Mouse (Mus musculus) thymus, postnatal 4 days (tissue): ENCODE results near the gene Hyou1.
"Not testable (repeated sequence)": the region's sequence is repeated elsewhere in the genome, so short reads cannot be mapped to it uniquely, and the experiment has no call there.

Experiments
- DNase-seq: peaks from one replicate; pipeline ENCODE4 v3.0.0; 2021

Gene Hyou1

DNA sequence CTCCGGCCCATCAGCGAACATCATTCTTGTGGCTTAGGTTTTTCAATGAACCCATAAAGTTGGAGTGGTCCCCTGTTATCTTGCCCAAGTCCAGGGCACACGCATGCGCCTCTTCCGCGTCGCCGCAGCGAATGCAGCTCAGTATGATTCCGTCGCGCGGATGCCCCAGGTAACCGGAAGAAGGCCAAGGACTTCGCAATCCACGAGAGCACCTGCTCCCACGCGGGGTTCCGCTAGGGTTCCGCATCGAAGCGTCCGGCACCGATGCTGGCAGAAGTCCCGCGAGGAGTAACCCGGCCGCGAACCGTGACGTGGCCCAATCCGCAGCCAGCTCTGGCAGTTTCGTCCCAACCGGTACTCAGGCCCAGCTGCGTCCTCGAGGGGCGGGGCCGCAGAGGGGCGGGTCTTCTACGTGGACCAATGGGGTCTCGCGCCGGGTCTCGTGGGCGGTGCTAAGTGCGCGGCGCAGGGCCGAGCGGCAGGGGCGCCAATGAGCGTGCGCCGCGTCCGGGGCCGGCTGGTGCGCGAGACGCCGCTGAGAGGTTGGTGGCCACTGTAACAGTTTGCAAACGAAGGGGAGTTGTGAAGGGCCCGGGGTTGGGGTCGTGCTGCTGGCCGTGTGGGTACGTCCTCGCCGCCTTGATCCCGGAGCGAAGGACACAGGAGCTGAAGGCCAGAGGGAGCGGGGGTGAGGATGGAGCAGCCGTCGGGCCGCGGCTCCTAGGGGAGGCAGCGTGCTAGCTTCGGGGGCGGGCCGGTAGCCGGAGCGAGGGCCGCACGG, at the start of gene Hyou1:
Hyou1 (plus strand) TSS at position 437 of the 781 bp plus-strand sequence.
- DNase-seq: peak; percentile 99

DNA sequence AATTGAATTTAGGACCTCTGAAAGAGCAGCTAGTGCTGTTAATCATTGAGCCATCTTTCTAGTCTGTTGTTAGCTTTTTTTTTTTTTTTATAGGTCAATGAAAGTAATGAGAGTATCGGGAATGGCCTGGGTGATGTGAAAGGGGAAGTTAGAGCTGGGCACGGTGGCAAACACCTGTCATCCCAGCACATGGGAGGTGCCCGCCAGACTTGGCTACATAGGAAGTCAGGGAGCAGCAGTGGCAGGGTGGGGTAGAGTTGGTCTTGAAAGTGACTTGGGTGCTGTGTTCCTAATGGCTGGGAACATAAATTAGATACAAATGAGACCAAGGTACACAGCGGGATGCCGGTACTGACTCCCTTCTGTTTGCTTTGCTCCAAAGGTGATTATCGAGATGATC, 48.6 kb upstream of the Hyou1 start:
- no peak for DNase-seq

DNA sequence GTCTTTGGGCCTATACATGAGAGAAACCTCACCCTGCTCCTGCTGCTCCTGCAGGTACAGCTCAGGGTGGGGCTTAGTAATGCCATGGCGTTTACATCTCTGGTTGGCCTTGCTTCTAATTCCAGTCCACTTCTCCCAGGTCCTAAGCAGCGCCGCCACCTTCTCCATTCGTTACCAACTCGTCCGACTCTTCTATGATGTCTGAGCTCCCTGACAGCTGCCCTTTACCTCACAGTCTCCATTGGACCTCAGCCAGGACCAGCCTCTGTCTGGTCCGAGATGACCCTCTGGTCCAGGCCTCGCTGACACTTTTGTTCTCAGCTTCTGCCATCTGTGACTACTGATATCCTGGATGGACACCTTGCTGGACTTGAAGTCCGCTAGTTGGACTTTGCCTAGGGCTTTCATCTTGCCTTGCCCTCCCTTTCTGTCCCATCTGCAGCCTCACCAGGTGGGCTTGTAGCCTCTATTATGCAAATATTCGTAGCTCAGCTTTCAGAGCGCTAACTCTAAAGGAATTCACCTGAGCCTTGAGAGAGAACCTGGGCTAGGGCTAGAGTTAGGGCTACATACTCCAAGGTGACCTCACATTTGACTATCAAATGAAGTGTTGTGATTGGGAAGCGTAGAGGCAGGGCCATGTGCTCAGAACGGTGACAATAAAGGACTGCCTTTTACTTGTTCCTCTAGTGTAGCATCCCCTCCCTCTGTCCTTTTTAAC, 46.2 kb upstream of the Hyou1 start:
- DNase-seq: no peak

DNA sequence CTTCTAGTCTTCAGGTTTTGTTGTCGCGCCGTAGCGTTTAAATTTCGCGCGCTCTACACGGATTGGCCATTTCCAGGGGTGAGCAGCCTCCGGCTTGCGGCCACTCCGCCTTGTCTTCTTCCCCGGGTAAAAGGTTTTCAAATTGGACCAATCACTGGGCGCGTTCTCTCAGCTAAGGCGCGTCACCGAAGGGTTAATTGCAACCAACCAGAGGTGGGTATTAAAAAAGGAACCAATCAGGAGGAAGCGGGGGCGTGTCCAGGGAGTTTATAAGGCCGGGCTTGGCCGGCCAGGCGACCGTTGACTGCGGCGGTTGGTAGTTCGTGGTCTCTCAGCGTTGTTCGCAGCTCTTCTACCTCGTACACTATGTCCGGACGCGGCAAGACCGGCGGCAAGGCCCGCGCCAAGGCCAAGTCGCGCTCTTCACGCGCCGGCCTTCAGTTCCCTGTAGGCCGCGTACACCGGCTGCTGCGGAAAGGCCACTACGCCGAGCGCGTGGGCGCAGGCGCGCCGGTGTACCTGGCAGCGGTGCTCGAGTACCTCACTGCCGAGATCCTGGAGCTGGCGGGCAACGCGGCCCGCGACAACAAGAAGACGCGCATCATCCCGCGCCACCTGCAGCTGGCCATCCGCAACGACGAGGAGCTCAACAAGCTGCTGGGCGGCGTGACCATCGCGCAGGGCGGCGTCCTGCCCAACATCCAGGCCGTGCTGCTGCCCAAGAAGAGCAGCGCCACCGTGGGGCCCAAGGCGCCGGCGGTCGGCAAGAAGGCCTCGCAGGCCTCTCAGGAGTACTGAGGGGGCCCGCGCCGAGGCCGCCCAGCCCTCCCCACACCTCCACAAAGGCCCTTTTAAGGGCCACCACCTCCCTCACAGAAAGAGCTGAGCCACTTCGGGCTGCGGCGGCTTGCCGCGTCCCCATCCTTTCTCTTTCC, 44.6 kb upstream of the Hyou1 start, which contains the start of gene H2afx:
H2afx (plus strand) TSS at position 299 of the 935 bp plus-strand sequence.
- DNase-seq: peak; percentile 97

DNA sequence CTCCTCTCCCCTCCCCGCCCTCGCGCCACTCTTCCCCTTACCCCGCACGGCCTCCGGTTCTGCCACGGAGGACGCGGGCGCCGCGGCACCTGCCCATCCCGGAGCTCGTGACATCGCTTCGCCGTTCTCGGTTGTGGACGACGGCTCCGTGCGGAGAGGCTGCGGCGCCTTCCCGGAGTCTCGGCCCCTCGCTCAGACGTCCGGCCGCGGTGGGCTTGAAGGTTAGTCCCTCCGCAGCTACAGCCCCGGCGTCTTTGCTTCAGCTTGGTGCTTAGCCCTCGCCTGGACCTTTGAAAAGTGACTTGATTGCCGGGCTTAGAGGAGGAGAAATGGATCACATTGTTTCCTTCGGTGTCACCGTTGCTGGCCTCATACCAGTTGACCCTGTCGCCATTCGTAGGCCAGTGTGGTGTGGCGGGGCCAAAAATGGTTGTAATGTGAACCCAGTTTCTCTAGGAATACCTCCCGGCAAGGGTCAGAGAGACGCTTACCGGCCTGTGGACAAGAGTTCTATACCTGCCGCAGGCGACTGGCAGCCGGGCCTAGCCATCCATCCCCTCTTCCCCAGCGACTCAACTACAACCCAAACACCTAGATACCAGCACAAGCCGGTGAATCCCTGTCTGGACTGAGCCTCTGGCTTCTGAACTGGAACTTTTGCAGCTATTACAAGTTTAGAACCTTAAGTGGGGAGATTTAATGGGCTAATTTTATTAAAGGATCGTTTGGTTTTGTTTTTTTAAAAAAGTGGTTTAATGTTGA, 43.8 kb upstream of the Hyou1 start:
- DNase-seq: peak; percentile 49

DNA sequence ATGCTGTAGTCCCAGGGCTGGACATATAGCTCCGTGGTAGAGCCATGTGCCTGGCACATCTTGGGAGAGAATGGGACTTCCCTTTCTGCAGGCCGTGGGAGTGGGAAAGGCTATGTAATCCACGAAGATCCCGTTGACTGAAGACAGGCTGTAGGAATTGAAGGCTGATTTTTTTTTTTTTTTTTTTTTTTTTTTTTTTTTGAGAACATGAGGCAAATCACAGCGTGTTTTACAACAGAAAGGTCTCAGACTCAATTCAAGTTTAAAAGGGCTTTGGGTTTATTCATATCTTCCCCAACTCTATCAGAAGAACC, 43.2 kb upstream of the Hyou1 start:
- no peak for DNase-seq

DNA sequence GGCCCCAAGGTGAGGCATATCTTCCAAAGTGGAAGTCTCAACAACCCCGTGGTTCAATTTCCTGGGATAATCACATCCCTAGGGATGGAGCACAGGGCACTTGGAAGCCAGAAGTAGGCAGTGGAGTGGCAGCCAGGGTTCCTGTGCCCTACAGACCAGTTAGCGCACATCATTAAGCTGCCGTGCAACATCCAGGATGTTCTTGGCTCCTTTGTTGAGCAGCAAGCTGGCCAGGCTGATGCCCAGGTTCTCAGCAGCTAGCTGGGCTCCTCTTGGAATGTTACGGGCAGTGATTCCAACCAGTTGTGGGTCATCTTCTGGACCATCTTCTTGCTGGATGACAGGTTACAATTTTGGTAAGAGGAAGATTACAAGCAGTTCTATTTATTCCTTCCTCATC, 42.8 kb upstream of the Hyou1 start:
- not testable (repeated sequence) for DNase-seq

DNA sequence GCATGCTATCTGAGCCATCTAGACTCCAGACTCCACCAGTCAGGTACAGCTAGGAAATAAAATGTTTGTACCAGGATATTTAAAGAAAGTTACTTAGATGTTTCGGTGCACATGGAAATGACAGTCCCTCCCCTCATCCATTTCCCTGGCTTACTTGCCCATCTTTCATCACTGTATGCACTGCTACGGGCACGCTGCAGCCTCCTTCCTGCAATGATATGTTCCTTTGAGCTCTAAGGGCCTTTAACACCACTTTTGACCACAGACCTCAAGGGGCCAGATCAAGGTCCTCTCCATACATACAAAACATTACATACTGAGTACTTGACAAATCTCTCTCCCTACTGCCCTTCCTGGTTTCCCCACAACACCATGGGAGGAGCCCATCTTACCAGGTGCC, 42.3 kb upstream of the Hyou1 start:
- no peak for DNase-seq

DNA sequence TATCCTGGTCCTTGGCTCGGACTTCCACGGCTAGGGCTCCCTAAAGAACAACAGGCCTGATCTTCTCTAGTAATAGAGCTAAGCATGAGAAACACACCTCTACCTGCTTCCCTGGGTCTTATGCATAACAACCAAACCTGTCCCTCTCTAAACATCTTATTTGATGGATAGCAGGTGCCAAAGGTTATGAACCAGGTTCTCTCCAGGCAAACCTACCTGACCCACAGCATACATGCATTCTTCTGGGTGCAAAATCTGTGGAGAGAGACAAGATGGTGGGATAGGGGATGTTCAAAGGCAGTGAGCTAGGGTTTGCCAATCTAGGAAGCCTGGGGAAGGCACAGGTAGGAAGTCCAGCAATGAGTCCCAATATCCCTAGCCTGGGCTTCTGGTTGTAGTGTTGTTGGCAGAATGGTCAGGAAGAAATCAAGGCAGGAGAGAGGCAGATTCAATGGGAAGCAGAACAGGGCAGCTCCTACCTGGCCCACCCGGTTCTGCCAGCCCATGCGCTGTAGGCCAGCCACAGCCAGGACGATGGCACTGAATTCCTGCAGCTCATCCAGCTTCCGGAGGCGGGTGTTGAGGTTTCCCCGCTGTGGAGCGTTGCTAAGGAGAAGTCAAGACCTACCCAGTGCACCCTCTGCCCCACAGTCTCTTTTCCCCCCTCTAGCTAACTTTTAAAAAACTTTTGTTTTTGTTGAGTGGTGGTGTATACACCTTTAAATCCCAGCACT, 41.7 kb upstream of the Hyou1 start:
- no peak for DNase-seq

DNA sequence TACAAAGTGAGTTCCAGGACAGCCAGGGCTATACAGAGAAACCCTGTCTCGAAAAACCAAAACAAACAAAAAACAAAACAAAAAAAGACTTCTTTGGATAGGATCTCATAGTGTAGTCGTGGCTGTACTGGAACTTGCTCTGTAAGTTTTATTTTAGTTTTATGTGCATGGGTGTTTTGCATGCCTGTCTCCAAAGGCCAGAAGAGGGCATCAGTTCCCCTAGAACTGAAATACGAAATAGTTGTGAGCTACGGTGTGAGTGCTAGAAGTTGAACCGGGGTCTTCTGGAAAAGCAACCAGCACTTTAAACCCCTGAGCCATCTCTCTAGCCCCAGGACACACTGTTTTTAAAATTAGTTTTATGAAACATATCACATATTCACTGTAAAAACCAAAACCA, 40.7 kb upstream of the Hyou1 start:
- DNase-seq: no peak

DNA sequence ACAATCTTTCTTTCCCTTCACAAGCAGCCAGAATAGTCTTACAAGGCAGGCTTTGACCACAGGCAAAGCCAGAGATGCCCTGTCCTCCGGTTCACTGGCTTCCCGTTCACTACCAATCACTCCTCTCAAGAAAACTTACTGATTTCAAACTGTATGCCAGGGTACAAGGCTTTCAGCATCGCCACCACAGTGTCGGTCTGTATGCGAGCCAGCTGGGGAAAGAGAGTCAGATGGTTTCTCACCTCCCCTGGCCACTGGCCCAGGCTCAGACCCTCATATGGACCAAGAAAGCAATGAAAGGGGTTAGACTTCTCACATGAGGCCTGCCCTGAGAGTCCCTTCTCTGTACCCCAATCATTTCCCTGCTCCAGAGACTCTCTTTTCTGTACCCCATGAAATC, 37.8 kb upstream of the Hyou1 start:
- no peak for DNase-seq

DNA sequence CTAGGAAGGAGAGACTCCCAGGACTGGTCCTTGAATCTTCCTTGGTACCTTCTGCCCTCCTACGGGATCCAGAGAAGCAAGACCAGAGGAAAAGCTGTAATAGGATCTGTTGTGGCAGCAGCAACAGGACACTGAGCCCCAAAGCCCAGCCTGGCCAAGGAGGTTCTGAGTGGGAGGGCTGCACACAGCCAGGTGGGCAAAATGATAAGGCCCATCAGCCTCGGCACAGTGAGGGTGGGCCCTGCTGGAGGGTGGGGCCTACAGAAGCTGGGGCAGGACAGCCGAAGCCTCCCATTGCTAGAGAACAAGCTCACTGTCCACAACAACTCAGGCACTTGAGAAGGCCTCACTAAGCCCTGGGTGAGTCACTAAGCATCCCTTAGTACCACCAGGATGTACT, 37.1 kb upstream of the Hyou1 start:
- DNase-seq: no peak

DNA sequence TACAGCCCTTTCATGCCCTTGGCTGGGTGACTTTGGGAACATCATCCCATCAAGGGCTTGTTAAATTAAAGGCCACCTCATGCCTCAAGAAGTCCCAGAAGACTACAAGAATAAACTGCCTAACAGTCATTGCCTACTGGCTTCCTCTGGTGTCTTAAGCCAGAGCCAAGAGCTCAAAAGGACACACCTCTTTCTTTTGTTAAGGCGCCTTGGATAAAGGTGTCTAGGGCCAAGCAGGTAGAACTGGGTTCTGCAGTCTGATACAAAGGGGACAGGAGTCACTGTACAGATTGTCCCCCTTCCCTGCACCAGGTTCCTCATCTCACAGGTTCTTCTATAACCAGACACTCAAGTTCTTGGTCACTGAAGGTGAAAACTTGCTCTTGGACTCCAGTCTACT, 36.7 kb upstream of the Hyou1 start:
- no peak for DNase-seq

DNA sequence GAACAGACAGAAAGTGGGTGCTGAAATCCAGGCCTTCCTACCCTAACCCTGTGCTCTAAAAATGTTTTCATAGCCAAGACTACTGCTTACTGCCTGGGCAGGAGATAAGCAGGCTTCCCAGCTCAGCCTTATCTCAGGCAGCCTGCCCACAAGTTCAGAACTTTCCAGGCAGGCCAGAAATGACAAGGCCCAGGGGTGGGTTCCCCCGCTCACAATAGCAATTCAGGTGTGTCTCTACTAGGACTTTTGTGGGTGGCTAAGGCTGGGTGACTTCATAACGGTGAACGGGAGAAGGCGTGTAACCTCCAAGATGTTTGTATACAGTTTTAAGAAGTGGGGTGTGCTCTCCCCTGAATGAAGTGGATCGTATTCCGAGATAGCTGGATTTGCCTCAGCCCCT, 36.0 kb upstream of the Hyou1 start:
- no peak for DNase-seq

DNA sequence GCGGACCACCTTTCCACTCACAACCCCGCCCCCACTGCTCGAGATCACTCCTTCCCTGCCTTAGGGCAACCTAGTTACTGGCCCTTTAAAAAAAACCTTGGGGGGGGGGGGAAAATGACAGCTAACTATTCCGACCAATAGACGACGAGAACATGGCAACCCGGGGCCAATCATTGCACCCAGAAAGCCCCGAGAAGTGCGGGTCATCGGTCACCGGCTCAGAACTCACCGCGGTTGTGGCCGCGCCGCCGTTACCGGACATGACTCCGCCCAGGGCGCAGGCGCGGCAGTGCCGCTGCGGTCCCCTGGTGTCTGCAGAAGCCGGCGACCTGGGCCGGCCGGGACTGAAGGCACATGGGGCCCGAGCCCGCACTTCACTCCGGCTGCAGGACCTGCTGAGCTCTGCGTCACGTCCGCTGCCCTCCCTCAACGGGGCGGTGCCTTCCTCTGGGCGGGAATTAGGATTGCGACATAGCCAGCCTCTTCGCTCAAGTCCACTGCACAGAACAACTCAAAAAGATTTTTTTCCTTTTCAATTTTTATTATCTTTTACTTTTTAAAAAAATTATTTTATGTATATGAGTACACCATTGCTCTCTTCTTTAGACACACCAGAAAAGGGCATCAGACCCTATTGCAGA, 35.4 kb upstream of the Hyou1 start, which contains the start of gene Hmbs:
Hmbs (minus strand) TSS at position 448 of the 641 bp plus-strand sequence.
- DNase-seq: peak; percentile 89

DNA sequence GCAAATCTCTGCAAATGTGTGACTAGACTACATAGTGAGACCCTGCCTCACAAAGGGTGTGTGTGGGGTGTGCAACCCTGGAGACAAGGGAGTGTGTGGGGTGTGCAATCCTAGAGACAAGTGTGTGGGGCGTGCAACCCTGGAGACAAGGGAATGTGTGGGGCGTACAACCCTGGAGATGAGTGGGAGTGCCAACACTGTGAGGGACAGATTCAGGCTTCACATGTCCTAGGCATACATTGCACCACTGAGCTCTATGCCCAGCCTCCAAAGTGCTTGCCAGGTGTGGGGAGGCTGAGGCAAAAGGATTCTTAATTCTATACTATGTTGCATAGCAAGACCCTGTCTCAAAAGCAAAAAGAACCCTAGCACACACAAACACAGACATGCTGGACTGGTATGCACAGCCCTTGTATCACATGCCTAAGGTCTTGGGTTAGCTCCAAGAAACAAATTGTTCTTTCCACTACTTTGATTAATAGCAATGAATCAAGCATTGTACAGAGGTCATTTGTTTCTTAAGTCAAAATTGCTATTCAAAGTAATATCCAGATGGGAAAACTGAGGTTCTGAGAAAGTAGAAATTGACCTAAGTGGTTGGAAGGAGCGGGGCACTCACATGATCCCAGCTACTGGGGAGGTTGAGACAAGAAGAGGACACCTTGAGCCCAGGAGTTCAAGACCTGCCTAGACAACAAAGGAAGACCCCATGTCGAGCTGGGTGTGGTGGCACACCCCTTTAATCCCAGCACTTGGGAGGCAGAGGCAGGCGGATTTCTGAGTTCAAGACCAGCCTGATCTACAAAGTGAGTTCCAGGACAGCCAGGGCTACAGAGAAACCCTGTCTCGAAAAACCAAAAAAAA, 33.5 kb upstream of the Hyou1 start:
- DNase-seq: no peak

DNA sequence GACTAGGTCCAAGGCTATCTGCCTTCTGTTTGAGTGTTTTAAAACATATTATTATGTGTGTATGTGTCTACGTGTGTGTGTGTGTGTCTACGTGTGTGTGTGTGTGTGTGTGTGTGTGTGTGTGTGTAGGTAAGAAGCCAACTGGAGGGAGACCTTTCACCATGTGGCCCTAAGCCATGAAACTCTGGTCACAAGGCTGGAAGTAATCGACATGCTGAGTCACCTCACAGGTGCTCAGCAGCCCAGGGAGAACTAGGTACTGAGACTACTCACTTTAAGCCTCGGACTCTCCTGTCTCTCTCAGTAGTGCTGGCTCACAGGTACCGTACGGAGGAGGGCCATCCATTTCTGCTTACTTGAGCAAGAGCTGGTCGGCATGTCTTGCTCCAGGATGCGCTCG, 32.1 kb upstream of the Hyou1 start:
- no peak for DNase-seq

DNA sequence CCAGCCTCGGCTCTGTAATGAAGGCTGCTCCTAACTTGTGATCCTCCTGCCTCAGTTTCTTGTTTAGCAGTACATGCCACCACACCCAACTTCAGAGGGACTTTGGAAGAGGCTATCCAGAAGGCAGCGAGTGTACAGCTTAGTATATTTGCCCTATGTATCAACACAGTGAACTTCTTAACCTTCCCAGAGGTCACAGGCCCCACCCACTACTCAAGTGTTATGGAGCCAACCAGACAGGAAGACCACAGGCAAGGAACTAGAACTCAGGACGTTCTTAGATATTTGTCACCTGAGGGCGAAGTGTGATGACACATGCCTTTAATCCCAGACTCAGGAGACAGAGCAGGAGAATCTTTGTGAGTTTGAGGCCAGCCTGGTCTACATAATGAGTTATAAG, 31.7 kb upstream of the Hyou1 start:
- DNase-seq: no peak

DNA sequence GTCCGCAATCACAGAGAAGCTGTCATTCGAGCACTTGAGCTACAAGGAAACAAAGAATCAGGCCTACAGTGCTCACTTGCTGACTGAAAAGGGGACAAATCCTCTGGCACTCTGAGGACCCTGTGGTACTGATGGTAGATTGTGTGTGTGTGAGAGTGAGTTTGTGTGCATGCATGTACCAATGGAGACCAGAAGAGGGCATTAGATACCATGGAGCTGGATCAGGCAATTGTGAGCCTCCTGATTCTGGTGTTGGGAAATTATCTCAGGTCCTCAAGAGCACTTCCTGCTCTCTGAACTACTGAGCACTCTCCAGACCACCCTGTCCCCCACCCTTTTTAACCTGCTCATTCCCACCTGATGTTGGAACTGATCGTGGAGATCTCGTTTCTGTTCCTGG, 30.7 kb upstream of the Hyou1 start:
- DNase-seq: no peak

DNA sequence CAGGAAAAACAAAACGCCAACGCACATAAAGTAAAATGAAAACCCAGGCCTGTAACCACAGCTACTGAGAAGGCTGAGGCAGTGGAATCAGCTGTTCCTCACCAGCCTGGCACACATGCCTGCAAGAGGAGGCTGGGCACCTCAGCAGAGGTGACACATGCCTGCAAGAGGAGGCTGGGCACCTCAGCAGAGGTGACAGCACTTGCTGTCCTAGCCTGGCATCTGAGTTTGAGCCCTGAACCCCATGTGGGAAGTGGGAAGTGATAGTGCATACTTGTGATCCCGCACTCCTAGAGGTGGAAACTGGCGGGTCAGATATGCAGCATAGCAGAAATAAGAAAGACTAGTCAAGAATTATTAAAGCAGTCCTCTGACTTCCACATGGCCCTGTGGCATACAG, 27.9 kb upstream of the Hyou1 start:
- no peak for DNase-seq
